Mouse (Mus musculus) neural tube, embryonic 14.5 days (tissue): ENCODE results near the gene Gm28308. TPM values are rescaled to one million over a fixed set of nuclear protein-coding genes. Genes with fewer than 3 reads are reported as not detected.

ENCODE experiments used
- ATAC-seq: fragments of 200-750 bp; cut with Nextera tagmentation; 2 replicates; pipeline ENCODE4 v1.8.0; 2017; ENCODE audit warnings: low read depth, mild to moderate bottlenecking, moderate TSS enrichment, moderate library complexity
- H3K27ac ChIP-seq: fragments of 300-500 bp; sonication (generic); 2 replicates; pipeline ENCODE4 v1.5.1; 2014; ENCODE audit warnings: low read depth, mild to moderate bottlenecking, control low read depth, low read length, moderate library complexity, mixed read lengths
- H3K27me3 ChIP-seq: fragments of 300-500 bp; sonication (generic); 2 replicates; pipeline ENCODE4 v1.6.1; 2014; ENCODE audit warnings: low read length; ENCODE audit not compliant: control insufficient read depth, insufficient read depth
- H3K36me3 ChIP-seq: fragments of 300-500 bp; sonication (generic); 2 replicates; pipeline ENCODE4 v1.6.1; 2014; ENCODE audit warnings: low read length, mixed read lengths; ENCODE audit not compliant: control insufficient read depth, insufficient read depth
- H3K4me1 ChIP-seq: fragments of 300-500 bp; sonication (generic); 2 replicates; pipeline ENCODE4 v1.6.1; 2014; ENCODE audit warnings: low read length; ENCODE audit not compliant: control insufficient read depth, insufficient read depth
- H3K4me2 ChIP-seq: fragments of 300-500 bp; sonication (generic); 2 replicates; pipeline ENCODE4 v1.6.1; 2014; ENCODE audit warnings: mild to moderate bottlenecking, low read depth, low read length, control low read depth
- H3K4me3 ChIP-seq: fragments of 300-500 bp; sonication (generic); 2 replicates; pipeline ENCODE4 v1.5.1; 2014; ENCODE audit warnings: low read depth, low read length, control low read depth, mixed read lengths
- H3K9ac ChIP-seq: fragments of 300-500 bp; sonication (generic); replicated peaks from 2 replicates; pipeline ENCODE4 v1.6.1; 2014; ENCODE audit warnings: low read depth, mild to moderate bottlenecking, control low read depth, low read length, mixed read lengths
- H3K9me3 ChIP-seq: fragments of 300-500 bp; sonication (generic); 2 replicates; pipeline ENCODE4 v1.6.1; 2016; ENCODE audit warnings: low read length; ENCODE audit not compliant: control insufficient read depth
- WGBS: fragments of 180-500 bp; shearing (Covaris S2); extraction: QIAGEN DNeasy Blood & Tissue Kit; methylation state at CpG from one replicate; pipeline ENCODE4 v1.1.7; 2014; 5-methylcytosine and 5-hydroxymethylcytosine counted together
- polyA plus RNA-seq: library from polyadenylated mRNA; unstranded; fragments of >200 nt; fragmentation: Nextera tagmentation; extraction: Ambion mirVana; gene quantifications from 2 replicates; pipeline ENCODE4 v1.2.1, GENCODE M21; 2014

The Gm28308 gene
- polyA plus RNA-seq, 1 experiment from 2014 or later: 4.2 TPM

DNA sequence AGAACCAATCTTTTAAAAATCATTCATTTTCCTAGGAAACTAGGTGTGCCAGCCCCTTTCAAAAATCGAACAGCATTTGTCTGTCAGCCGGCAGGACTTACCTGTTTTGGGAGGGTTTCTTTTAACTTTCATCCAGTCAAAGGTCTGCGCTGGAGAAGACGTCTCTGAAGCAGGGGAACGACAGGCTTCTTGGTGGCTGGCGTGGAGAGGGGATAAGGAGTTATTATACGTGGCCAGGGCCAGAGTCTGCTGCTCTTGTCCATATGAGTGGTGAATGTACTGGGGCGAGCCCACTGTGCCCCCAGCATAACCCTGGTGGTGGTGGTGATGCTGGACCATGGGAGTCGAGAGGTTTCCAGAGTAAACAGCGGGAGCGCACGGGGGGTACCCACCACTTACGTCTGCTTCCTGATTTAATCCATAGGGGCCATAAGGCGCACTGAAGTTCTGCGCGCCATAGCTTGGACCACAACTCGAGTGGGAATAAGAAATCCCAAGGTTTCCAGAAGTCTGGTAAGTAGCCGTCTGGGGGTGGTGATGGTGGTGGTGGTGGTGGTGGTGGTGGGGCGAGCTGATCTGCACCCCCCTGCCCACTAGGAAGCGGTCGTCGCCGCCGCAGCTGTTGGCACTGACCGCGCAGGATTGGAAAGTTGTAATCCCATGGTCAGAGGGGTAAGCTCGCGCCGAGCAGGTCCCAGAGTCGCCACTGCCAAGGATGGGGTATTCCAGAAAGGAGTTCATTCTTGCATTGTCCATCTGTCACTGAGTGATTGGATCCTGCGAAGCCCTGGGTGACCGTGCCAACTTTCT is 55.5 kb downstream of the Gm28308 start:
- H3K27me3 ChIP-seq: no peaks in the 10 kb centered on the region
- H3K4me2 ChIP-seq: peak overlapping the region; percentile 60
- peaks cover 35% of the 10 kb centered on the region for H3K4me1 ChIP-seq
- H3K27ac ChIP-seq: peak overlapping the region; percentile 90
- H3K9ac ChIP-seq: peak overlapping the region; percentile 88
- H3K36me3 ChIP-seq: no peaks in the 10 kb centered on the region
- under 1% methylated on average over 32 of the region's 32 CpGs for WGBS
- no peak for ATAC-seq
- H3K9me3 ChIP-seq: no peaks in the 10 kb centered on the region
- H3K4me3 ChIP-seq: peak overlapping the region; percentile 81

DNA sequence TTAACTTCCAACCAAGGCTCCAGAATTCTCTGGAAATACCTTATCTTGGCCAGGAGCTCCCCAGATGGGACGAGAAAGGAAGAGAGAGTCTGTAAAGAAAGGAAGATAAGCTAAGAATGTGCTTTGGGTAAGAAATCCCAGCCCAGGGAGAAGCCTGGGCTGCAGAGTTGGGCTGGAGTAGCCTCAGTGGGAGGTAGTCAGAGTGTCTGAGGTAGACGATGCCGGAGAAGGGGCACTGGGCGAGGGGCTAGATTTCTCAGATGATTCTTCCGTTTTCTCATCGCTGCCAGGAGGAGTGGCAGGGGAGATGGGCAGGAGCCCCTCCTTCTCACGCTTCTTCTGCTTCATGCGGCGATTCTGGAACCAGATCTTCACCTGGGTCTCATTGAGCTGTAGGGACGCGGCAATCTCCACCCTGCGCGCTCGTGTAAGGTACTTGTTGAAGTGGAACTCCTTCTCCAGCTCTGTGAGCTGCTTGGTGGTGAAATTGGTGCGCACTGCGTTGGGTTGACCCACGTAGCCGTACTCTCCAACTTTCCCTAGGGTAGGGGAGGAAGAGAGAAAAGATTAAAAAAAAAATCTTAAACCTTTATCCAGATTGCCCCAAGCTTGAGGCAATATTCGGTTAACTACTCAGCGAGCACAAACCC is 56.5 kb downstream of the Gm28308 start:
- H3K27ac ChIP-seq: no peak overlapping the region
- peaks cover 30% of the 10 kb centered on the region for H3K4me1 ChIP-seq
- no peak overlapping the region for H3K9ac ChIP-seq
- peak overlapping the region; percentile 60 for H3K4me2 ChIP-seq
- no peaks in the 10 kb centered on the region for H3K27me3 ChIP-seq
- H3K9me3 ChIP-seq: no peaks in the 10 kb centered on the region
- H3K36me3 ChIP-seq: no peaks in the 10 kb centered on the region
- no peak for ATAC-seq
- WGBS: 5% methylated on average over 20 of the region's 20 CpGs
- peak overlapping the region; percentile 81; the same call in 1 of the 2 replicates for H3K4me3 ChIP-seq

DNA sequence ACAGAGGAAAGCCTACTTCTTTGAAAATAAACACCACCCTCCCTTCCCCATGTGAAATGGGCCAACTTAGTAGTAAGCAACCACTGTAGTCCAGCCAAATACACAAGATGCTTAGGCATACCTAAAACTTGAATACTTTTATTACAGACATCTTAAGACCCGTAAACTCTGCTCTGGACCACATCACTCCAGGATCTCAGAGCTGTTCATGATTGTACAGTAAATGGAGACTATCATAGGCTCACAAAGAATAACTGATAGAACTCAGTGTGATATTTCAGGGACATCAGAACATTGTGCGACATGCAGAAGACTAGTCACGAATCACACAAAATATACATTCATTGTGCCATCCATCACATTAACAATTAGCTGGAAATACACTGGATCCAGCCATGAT is 57.7 kb downstream of the Gm28308 start:
- H3K9ac ChIP-seq: no peak overlapping the region
- no peaks in the 10 kb centered on the region for H3K36me3 ChIP-seq
- ATAC-seq: no peak
- peaks cover 23% of the 10 kb centered on the region for H3K4me1 ChIP-seq
- H3K4me3 ChIP-seq: no peak overlapping the region
- peak overlapping the region; percentile 60; the same call in 1 of the 2 replicates for H3K4me2 ChIP-seq
- H3K27me3 ChIP-seq: no peaks in the 10 kb centered on the region
- no peaks in the 10 kb centered on the region for H3K9me3 ChIP-seq
- H3K27ac ChIP-seq: no peak overlapping the region
- 45% methylated on average over 3 of the region's 3 CpGs for WGBS

DNA sequence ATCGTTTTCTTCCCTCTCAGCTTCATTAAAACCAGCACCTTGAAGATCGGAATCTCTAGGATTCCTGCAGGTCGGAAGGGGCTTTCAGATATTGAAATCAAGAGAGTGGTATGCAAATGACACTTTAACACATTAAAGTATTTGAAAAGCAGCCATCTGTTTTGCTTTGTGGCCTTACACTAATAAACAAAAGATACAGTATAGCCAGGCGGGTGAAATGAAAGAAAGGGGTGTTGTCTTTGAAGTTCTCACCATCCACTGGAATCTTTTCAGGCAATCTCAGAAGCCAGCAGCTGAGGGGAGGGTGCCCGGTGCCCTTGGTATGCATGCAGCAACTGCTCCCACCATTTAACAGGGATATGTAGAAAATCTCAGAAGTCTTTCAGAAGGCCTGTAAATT is 59.1 kb downstream of the Gm28308 start:
- H3K9me3 ChIP-seq: no peaks in the 10 kb centered on the region
- H3K4me3 ChIP-seq: no peak overlapping the region
- no peaks in the 10 kb centered on the region for H3K36me3 ChIP-seq
- no peaks in the 10 kb centered on the region for H3K27me3 ChIP-seq
- no peak overlapping the region for H3K27ac ChIP-seq
- peaks cover 9% of the 10 kb centered on the region for H3K4me1 ChIP-seq
- no peak overlapping the region for H3K4me2 ChIP-seq
- H3K9ac ChIP-seq: no peak overlapping the region
- no peak for ATAC-seq
- 28% methylated on average over 5 of the region's 5 CpGs for WGBS

DNA sequence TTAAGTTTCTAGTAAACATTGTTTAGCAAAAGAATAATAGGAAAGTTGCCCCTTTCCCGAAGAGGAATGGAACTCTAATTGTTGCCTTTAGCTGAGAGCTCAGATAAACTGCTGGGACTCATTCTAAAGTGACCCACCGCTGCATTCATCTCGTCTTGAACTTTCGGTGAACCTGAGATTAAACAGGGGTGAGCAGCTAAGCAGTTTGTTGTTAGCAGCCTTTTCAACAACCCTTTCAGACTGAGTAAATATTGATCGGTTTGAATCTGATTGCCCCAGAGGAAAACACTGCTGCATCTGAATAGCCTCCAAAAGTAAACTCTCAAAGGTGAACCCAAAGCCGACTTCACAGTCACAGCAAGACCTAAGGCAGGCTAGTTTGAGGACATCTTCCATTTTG is 59.9 kb downstream of the Gm28308 start:
- no peaks in the 10 kb centered on the region for H3K36me3 ChIP-seq
- H3K4me2 ChIP-seq: no peak overlapping the region
- WGBS: 10% methylated on average over 6 of the region's 6 CpGs
- H3K27ac ChIP-seq: no peak overlapping the region
- no peak for ATAC-seq
- H3K4me1 ChIP-seq: peaks cover 5% of the 10 kb centered on the region; the same call in 1 of the 2 replicates
- no peak overlapping the region for H3K4me3 ChIP-seq
- no peak overlapping the region for H3K9ac ChIP-seq
- no peaks in the 10 kb centered on the region for H3K9me3 ChIP-seq
- no peaks in the 10 kb centered on the region for H3K27me3 ChIP-seq

DNA sequence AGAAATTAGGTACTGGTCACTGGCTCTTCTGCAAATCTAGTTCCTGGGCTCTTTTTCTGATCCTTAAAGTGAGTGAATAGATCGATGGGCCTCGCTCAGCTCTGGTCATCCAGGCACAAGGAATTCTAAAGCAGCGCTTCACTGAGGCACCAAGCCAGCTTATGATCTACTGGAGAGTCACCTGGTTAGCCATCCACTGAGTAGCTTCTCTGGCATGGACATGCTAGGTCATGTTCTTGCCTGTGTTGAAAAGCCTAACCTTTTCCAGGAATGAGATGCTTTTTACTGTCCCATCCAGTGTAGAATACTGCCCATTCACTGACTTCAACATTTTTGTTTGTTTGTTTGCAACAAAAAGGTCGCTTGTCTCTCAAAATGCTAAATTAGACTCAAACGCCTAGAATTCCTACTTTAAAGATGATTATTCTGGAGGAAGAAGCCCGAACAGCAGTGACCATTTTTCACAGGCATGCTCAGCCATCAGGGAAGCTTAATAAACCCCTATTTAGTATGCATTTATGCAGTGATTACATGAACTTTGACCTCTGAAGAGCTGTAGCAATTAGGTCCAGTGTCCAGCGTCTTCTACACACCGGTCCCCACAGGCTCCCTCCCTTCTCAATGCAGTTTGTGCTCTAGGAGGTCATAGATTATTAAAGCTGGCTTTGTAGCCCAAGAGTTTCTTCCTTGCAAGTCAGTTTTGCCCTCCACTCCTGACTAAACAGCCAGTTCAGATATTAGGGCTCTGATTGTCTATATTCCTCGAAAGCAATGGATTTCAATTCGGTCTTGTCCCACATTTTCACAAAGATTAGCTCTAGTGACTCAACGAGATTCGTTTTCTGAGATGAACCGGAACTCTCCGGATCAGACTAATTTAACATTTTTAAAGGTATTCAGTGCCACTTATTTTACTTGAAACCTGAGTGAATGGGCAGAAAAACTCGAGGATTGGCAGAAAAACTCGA is 60.6 kb downstream of the Gm28308 start:
- H3K36me3 ChIP-seq: no peaks in the 10 kb centered on the region
- H3K27me3 ChIP-seq: no peaks in the 10 kb centered on the region
- H3K4me3 ChIP-seq: no peak overlapping the region
- no peaks in the 10 kb centered on the region for H3K9me3 ChIP-seq
- 18% methylated on average over 16 of the region's 16 CpGs for WGBS
- no peak for ATAC-seq
- no peak overlapping the region for H3K4me2 ChIP-seq
- H3K9ac ChIP-seq: no peak overlapping the region
- H3K4me1 ChIP-seq: peaks cover 3% of the 10 kb centered on the region; the same call in 1 of the 2 replicates
- no peak overlapping the region for H3K27ac ChIP-seq

DNA sequence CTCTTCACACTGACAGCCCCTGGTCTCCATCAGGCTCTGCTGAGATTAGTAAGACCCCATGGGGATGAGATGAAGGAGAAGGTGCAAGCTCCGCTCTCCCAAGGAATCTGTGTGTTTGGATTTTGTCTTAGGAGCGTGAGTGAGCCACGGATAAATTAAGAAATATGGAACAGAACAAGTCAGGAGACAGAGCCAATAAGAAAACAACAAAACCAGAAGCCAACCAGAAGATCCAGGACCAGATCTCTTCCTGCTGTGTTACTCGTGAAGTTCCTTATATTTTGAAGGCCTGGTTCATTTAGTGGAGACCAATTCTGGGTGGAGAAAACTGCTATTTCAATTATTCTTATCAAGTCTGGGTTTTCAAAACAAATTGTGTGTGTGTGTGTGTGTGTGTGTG is 61.6 kb downstream of the Gm28308 start:
- no peak overlapping the region for H3K4me2 ChIP-seq
- WGBS: 56% methylated on average over 4 of the region's 4 CpGs
- no peaks in the 10 kb centered on the region for H3K9me3 ChIP-seq
- no peak overlapping the region for H3K27ac ChIP-seq
- H3K4me3 ChIP-seq: no peak overlapping the region
- ATAC-seq: no peak
- no peaks in the 10 kb centered on the region for H3K27me3 ChIP-seq
- no peaks in the 10 kb centered on the region; the same call in 1 of the 2 replicates for H3K4me1 ChIP-seq
- H3K9ac ChIP-seq: no peak overlapping the region
- H3K36me3 ChIP-seq: no peaks in the 10 kb centered on the region

DNA sequence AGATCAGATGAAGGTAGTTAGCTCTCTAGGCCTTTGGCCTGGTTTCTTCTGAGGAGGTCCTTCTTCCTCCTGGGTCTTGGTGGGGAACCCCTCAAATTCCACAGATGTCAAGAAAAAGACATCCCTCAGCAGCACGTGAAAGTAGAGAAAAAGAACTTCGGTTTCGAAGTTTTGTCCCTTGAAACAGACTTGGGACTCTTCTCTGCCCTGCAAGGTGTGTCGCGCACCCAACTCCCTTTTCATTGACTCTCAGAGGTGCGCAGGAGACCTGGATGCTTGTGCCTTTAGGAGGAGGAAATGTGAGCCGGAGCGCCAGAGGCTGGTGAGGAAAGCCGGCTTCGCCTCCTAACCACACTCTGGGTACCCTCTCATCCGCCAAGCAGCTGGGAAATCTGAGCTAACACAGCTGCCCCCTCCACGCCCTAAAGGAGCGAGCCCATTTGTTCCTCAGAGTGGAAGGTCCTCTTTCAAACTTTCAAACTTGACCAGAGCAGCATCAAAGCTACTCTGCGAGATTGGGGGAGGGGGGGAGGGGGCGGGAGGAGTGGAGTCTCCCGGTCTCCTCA is 62.7 kb downstream of the Gm28308 start:
- no peak overlapping the region for H3K4me2 ChIP-seq

More for the DNA sequence above, 62.7 kb downstream of the Gm28308 start:
- Histone ChIP-seq H3K4me3 (no peak overlapping the region), H3K4me1 (no peaks in the 10 kb centered on the region; the same call in 1 of the 2 replicates), H3K9me3 (no peaks in the 10 kb centered on the region), H3K9ac (no peak overlapping the region), H3K27me3 (no peaks in the 10 kb centered on the region), H3K36me3 (no peaks in the 10 kb centered on the region), H3K27ac (no peak overlapping the region)
- no peak; the same call in 1 of the 2 replicates for ATAC-seq
- WGBS: 8% methylated on average over 16 of the region's 16 CpGs
